Mouse (Mus musculus) layer of hippocampus, postnatal 36 days (tissue): ENCODE results near the gene Aasdh. TPM values are rescaled to one million over a fixed set of nuclear protein-coding genes. Genes with fewer than 3 reads are reported as not detected.
A peak's percentile ranks its signal among the peaks of the same experiment; 100 is the strongest.
"Not testable (repeated sequence)": the region's sequence is repeated elsewhere in the genome, so short reads cannot be mapped to it uniquely, and the experiment has no call there.

ENCODE experiments used
- DNase-seq, 2 experiments: peaks; one replicate each; pipeline ENCODE4 v3.0.0; 2022
- total RNA-seq, 2 experiments: library from RNA; stranded (reverse); gene quantifications; 2 replicates each; pipeline ENCODE4 v1.2.3; 2021

Aasdh gene
- 10 to 100 TPM; 23.1 to 27.3 TPM for total RNA-seq

GRCm38 (mm10) chr5:76905405-76906154, at the start of gene Aasdh:
Gene Aasdh, minus strand, starts transcription at chr5:76905514.
- DNase-seq, result peak; percentile 95 to 96

GRCm38 (mm10) chr5:76954271-76954900, 49.1 kb upstream of the Aasdh start:
- DNase-seq, result no peak

- no peak for DNase-seq
These were observed 48.5 kb upstream of the Aasdh start for GRCm38 (mm10) chr5:76953794-76954193.

GRCm38 (mm10) chr5:76952112-76953040, 47.1 kb upstream of the Aasdh start:
- no peak for DNase-seq

- peak; percentile 97 for DNase-seq
These were observed 46.1 kb upstream of the Aasdh start, which contains the start of the genes Paics and Ppat for GRCm38 (mm10) chr5:76951106-76952027. Gene Paics, plus strand, starts transcription at chr5:76951307. Gene Ppat, minus strand, starts transcription at chr5:76951578.

- no peak for DNase-seq
These were observed 45.2 kb upstream of the Aasdh start for GRCm38 (mm10) chr5:76950343-76951105.

GRCm38 (mm10) chr5:76947758-76948157, 42.4 kb upstream of the Aasdh start:
- DNase-seq, result no peak

GRCm38 (mm10) chr5:76947142-76947541, 41.8 kb upstream of the Aasdh start:
- no peak for DNase-seq

GRCm38 (mm10) chr5:76945678-76946033, 40.3 kb upstream of the Aasdh start:
- no peak for DNase-seq

GRCm38 (mm10) chr5:76944965-76945677, 39.8 kb upstream of the Aasdh start:
- DNase-seq, result no peak

- no peak for DNase-seq
These were observed 37.2 kb upstream of the Aasdh start for GRCm38 (mm10) chr5:76942505-76942904.

- no peak for DNase-seq
These were observed 36.7 kb upstream of the Aasdh start for GRCm38 (mm10) chr5:76941975-76942374.

GRCm38 (mm10) chr5:76939717-76940116, 34.4 kb upstream of the Aasdh start:
- no peak for DNase-seq

GRCm38 (mm10) chr5:76929180-76929877, 24.0 kb upstream of the Aasdh start:
- no peak for DNase-seq

GRCm38 (mm10) chr5:76928124-76928832, 23.0 kb upstream of the Aasdh start:
- DNase-seq, result peak in 1 of 2 experiments; percentile 13

- DNase-seq, result no peak
These were observed 19.0 kb upstream of the Aasdh start for GRCm38 (mm10) chr5:76924296-76924695.

GRCm38 (mm10) chr5:76923428-76923827, 18.1 kb upstream of the Aasdh start:
- DNase-seq, result peak; percentile 19 to 31

- DNase-seq, result no peak
These were observed 17.5 kb upstream of the Aasdh start for GRCm38 (mm10) chr5:76922833-76923232.

GRCm38 (mm10) chr5:76912522-76912921, 7.2 kb upstream of the Aasdh start:
- not testable (repeated sequence) for DNase-seq
